Mouse (Mus musculus) cerebellum, adult 9-10 months (tissue): ENCODE results near the gene Faim2.

ENCODE experiments used
- DNase-seq: peaks from one replicate; pipeline ENCODE4 v3.0.0; 2022

Gene Faim2

GRCm38 (mm10) chr15:99505324-99506095, 22.5 kb downstream of the Faim2 start:
- peak; percentile 32 for DNase-seq

GRCm38 (mm10) chr15:99503256-99503655, 24.7 kb downstream of the Faim2 start:
- peak; percentile 18 for DNase-seq

- peak; percentile 26 for DNase-seq
Measured at GRCm38 (mm10) chr15:99502311-99502831, 25.6 kb downstream of the Faim2 start.

- DNase-seq, result peak; percentile 51
Measured at GRCm38 (mm10) chr15:99501292-99502260, 26.4 kb downstream of the Faim2 start.

- peak; percentile 43 for DNase-seq
Measured at GRCm38 (mm10) chr15:99500320-99500719, 27.6 kb downstream of the Faim2 start.

- DNase-seq, result peak; percentile 60
Measured at GRCm38 (mm10) chr15:99499726-99500125, 28.2 kb downstream of the Faim2 start.

- DNase-seq, result peak; percentile 69
Measured at GRCm38 (mm10) chr15:99498781-99499180, 29.2 kb downstream of the Faim2 start.

GRCm38 (mm10) chr15:99498356-99498755, 29.6 kb downstream of the Faim2 start:
- no peak for DNase-seq

GRCm38 (mm10) chr15:99497527-99498242, 30.3 kb downstream of the Faim2 start:
- peak; percentile 91 for DNase-seq

- DNase-seq, result peak; percentile 89
Measured at GRCm38 (mm10) chr15:99497061-99497460, 30.9 kb downstream of the Faim2 start.

- DNase-seq, result no peak
Measured at GRCm38 (mm10) chr15:99484745-99485144, 43.2 kb downstream of the Faim2 start.

- no peak for DNase-seq
Measured at GRCm38 (mm10) chr15:99475814-99476213, 52.2 kb downstream of the Faim2 start.

GRCm38 (mm10) chr15:99474576-99474926, 53.4 kb downstream of the Faim2 start, which contains the start of gene Bcdin3d:
Gene Bcdin3d, minus strand, starts transcription at chr15:99474730.
- peak; percentile 88 for DNase-seq

GRCm38 (mm10) chr15:99473801-99474575, 54.0 kb downstream of the Faim2 start:
- peak; percentile 53 for DNase-seq

GRCm38 (mm10) chr15:99472972-99473371, 55.0 kb downstream of the Faim2 start:
- DNase-seq, result no peak

- no peak for DNase-seq
Measured at GRCm38 (mm10) chr15:99471677-99472063, 56.3 kb downstream of the Faim2 start.

- DNase-seq, result peak; percentile 85
Measured at GRCm38 (mm10) chr15:99470971-99471676, 56.8 kb downstream of the Faim2 start.

GRCm38 (mm10) chr15:99470224-99470761, 57.7 kb downstream of the Faim2 start:
- DNase-seq, result peak; percentile 78

- peak; percentile 41 for DNase-seq
Measured at GRCm38 (mm10) chr15:99469736-99470135, 58.2 kb downstream of the Faim2 start.

- peak; percentile 87 for DNase-seq
Measured at GRCm38 (mm10) chr15:99469067-99469466, 58.9 kb downstream of the Faim2 start.

GRCm38 (mm10) chr15:99463194-99463593, 64.8 kb downstream of the Faim2 start:
- no peak for DNase-seq
